Mouse (Mus musculus): ENCODE data around the gene Nxf7. TPM values are rescaled to one million over a fixed set of nuclear protein-coding genes. Genes with fewer than 3 reads are reported as not detected.
"Not testable (repeated sequence)": the region's sequence is repeated elsewhere in the genome, so short reads cannot be mapped to it uniquely, and the experiment has no call there.

Nxf7 gene
- polyA plus RNA-seq (2015; fragmentation: Nextera tagmentation; extraction: Ambion mirVana): not detected in 2 replicates

- 88% methylated on average over 2 of the region's 2 CpGs for WGBS
- H3K9ac ChIP-seq: no peak within 1 kb of the TSS
- no peaks in the 10 kb centered on the region for H3K27me3 ChIP-seq
- H3K36me3 ChIP-seq: no peaks in the 10 kb centered on the region
- no peak within 1 kb of the TSS for H3K27ac ChIP-seq (replicated peaks)
- H3K9me3 ChIP-seq: no peaks in the 10 kb centered on the region
- no peaks in the 10 kb centered on the region for H3K4me1 ChIP-seq (replicated peaks)
- no peak within 1 kb of the TSS for H3K4me2 ChIP-seq
- H3K4me3 ChIP-seq: no peak within 1 kb of the TSS
- no peak for ATAC-seq (ENCODE audit: low FRiP score, low read depth)
These were observed at the start of gene Nxf7 for GRCm38 (mm10) chrX:135598677-135599076. Nxf7 (minus strand) TSS chrX:135598777.

- ATAC-seq (ENCODE audit: low FRiP score, low read depth): no peak
- Histone ChIP-seq H3K4me1 (replicated peaks) (no peaks in the 10 kb centered on the region), H3K27ac (replicated peaks) (no peak within 1 kb of the TSS), H3K9ac (no peak within 1 kb of the TSS), H3K4me3 (no peak within 1 kb of the TSS), H3K27me3 (no peaks in the 10 kb centered on the region), H3K36me3 (no peaks in the 10 kb centered on the region), H3K9me3 (no peaks in the 10 kb centered on the region), H3K4me2 (no peak within 1 kb of the TSS)
- WGBS: 90% methylated on average over 11 of the region's 11 CpGs
These were observed 29.0 kb upstream of the Nxf7 start, which contains the start of gene Prame for GRCm38 (mm10) chrX:135627605-135628004. Prame (minus strand) TSS chrX:135627705.

GRCm38 (mm10) chrX:135601298-135602029 is 2.9 kb upstream of the Nxf7 start:
- peak; percentile 71 for ATAC-seq (ENCODE audit: low FRiP score, low read depth)
- not testable (repeated sequence) for H3K4me3 ChIP-seq; H3K4me1 ChIP-seq (replicated peaks); H3K9me3 ChIP-seq; H3K36me3 ChIP-seq; H3K27ac ChIP-seq (replicated peaks); H3K4me2 ChIP-seq; H3K9ac ChIP-seq; H3K27me3 ChIP-seq
- WGBS: 60% methylated on average over 3 of the region's 3 CpGs

GRCm38 (mm10) chrX:135598096-135598495 is 481 bp downstream of the Nxf7 start:
- Histone ChIP-seq H3K4me1 (replicated peaks) (no peaks in the 10 kb centered on the region), H3K4me3 (no peak overlapping the region), H3K4me2 (no peak overlapping the region), H3K9me3 (no peaks in the 10 kb centered on the region), H3K27me3 (no peaks in the 10 kb centered on the region), H3K36me3 (no peaks in the 10 kb centered on the region), H3K27ac (replicated peaks) (no peak overlapping the region), H3K9ac (no peak overlapping the region)
- no peak for ATAC-seq (ENCODE audit: low FRiP score, low read depth)
- WGBS: 88% methylated on average over 13 of the region's 13 CpGs

- no peaks in the 10 kb centered on the region for H3K9me3 ChIP-seq
- H3K4me3 ChIP-seq: no peak overlapping the region
- WGBS: 71% methylated on average over 1 of the region's 1 CpGs
- H3K9ac ChIP-seq: no peak overlapping the region
- H3K4me2 ChIP-seq: no peak overlapping the region
- no peak overlapping the region for H3K27ac ChIP-seq (replicated peaks)
- ATAC-seq (ENCODE audit: low FRiP score, low read depth): no peak
- H3K36me3 ChIP-seq: no peaks in the 10 kb centered on the region
- H3K4me1 ChIP-seq (replicated peaks): no peaks in the 10 kb centered on the region
- H3K27me3 ChIP-seq: no peaks in the 10 kb centered on the region
These were observed 22.2 kb downstream of the Nxf7 start for GRCm38 (mm10) chrX:135576412-135576811.

- H3K27ac ChIP-seq (replicated peaks): not testable (repeated sequence)
These were observed 23.5 kb downstream of the Nxf7 start for GRCm38 (mm10) chrX:135574958-135575628.

GRCm38 (mm10) chrX:135574261-135574957 is 24.2 kb downstream of the Nxf7 start:
- H3K27ac ChIP-seq (replicated peaks); H3K9me3 ChIP-seq; H3K4me1 ChIP-seq (replicated peaks); H3K27me3 ChIP-seq; H3K4me2 ChIP-seq; H3K36me3 ChIP-seq; ATAC-seq (ENCODE audit: low FRiP score, low read depth); H3K4me3 ChIP-seq; H3K9ac ChIP-seq: not testable (repeated sequence)
- 25% methylated on average over 8 of the region's 8 CpGs for WGBS

More at GRCm38 (mm10) chrX:135574958-135575628, 23.5 kb downstream of the Nxf7 start:
- not testable (repeated sequence) for H3K4me3 ChIP-seq; H3K36me3 ChIP-seq; H3K9me3 ChIP-seq; H3K4me1 ChIP-seq (replicated peaks); H3K9ac ChIP-seq; H3K27me3 ChIP-seq; ATAC-seq (ENCODE audit: low FRiP score, low read depth); H3K4me2 ChIP-seq
- 77% methylated on average over 9 of the region's 9 CpGs for WGBS

- not testable (repeated sequence) for H3K36me3 ChIP-seq; H3K4me3 ChIP-seq; H3K27ac ChIP-seq (replicated peaks); H3K9ac ChIP-seq; H3K9me3 ChIP-seq; H3K4me1 ChIP-seq (replicated peaks); H3K27me3 ChIP-seq; H3K4me2 ChIP-seq
- 44% methylated on average over 2 of the region's 2 CpGs for WGBS
- peak; percentile 84 for ATAC-seq (ENCODE audit: low FRiP score, low read depth)
These were observed 29.1 kb downstream of the Nxf7 start for GRCm38 (mm10) chrX:135569467-135569866.

- not testable (repeated sequence) for ATAC-seq (ENCODE audit: low FRiP score, low read depth); H3K9me3 ChIP-seq; H3K27me3 ChIP-seq; H3K4me1 ChIP-seq (replicated peaks); H3K9ac ChIP-seq; H3K4me2 ChIP-seq; H3K4me3 ChIP-seq; H3K27ac ChIP-seq (replicated peaks); H3K36me3 ChIP-seq
- WGBS: 67% methylated on average over 4 of the region's 4 CpGs
These were observed 33.6 kb downstream of the Nxf7 start for GRCm38 (mm10) chrX:135564934-135565333.

GRCm38 (mm10) chrX:135562841-135563240 is 35.7 kb downstream of the Nxf7 start:
- no peak for ATAC-seq (ENCODE audit: low FRiP score, low read depth)
- Histone ChIP-seq H3K9me3 (no peaks in the 10 kb centered on the region), H3K4me1 (replicated peaks) (no peaks in the 10 kb centered on the region), H3K4me3 (no peak overlapping the region), H3K27me3 (no peaks in the 10 kb centered on the region), H3K4me2 (no peak overlapping the region), H3K36me3 (no peaks in the 10 kb centered on the region), H3K27ac (replicated peaks) (no peak overlapping the region), H3K9ac (no peak overlapping the region)
- 63% methylated on average over 2 of the region's 2 CpGs for WGBS

GRCm38 (mm10) chrX:135561693-135562092 is 36.9 kb downstream of the Nxf7 start:
- not testable (repeated sequence) for ATAC-seq (ENCODE audit: low FRiP score, low read depth); H3K27me3 ChIP-seq; H3K4me2 ChIP-seq; H3K27ac ChIP-seq (replicated peaks); H3K4me1 ChIP-seq (replicated peaks); H3K9ac ChIP-seq; H3K36me3 ChIP-seq; H3K9me3 ChIP-seq; H3K4me3 ChIP-seq
- WGBS: 55% methylated on average over 2 of the region's 2 CpGs

- not testable (repeated sequence) for H3K4me1 ChIP-seq (replicated peaks)
- WGBS: 30% methylated on average over 4 of the region's 4 CpGs
These were observed 37.6 kb downstream of the Nxf7 start for GRCm38 (mm10) chrX:135560933-135561332.

More at GRCm38 (mm10) chrX:135560933-135561332, 37.6 kb downstream of the Nxf7 start:
- not testable (repeated sequence) for H3K27ac ChIP-seq (replicated peaks); ATAC-seq (ENCODE audit: low FRiP score, low read depth); H3K9me3 ChIP-seq; H3K9ac ChIP-seq; H3K27me3 ChIP-seq; H3K4me3 ChIP-seq; H3K4me2 ChIP-seq; H3K36me3 ChIP-seq

Data from hindbrain, embryonic 15.5 days (tissue).